Mouse (Mus musculus) E14TG2a.4 (cell line): ENCODE data around the gene Bag1.

Experiments
- CTCF ChIP-seq: conservative IDR thresholded peaks from 2 replicates; pipeline ENCODE4 v1.5.1; 2014; ENCODE audit warnings: low read length
- POU5F1 ChIP-seq: IDR thresholded peaks from 2 replicates; pipeline ENCODE4 v1.6.1; 2014; ENCODE audit warnings: low read length, borderline replicate concordance

GRCm38 (mm10) chr4:40971744-40972143 is 23.6 kb upstream of the Bag1 start:
- TF ChIP-seq CTCF (peak; percentile 84), POU5F1 (no peak)
